Mouse (Mus musculus) kidney, embryonic 16.5 days (tissue): ENCODE measurements around the gene Myom1. TPM values are rescaled to one million over a fixed set of nuclear protein-coding genes. Genes with fewer than 3 reads are reported as not detected.

Experiments used
- ATAC-seq: fragments of 200-750 bp; cut with Nextera tagmentation; 2 replicates; pipeline ENCODE4 v1.8.0; 2017; ENCODE audit warnings: moderate TSS enrichment; ENCODE audit not compliant: low FRiP score, low TSS enrichment
- H3K27ac ChIP-seq: fragments of 300-500 bp; sonication (generic); 2 replicates; pipeline ENCODE4 v1.5.1; 2014; ENCODE audit warnings: low read length
- H3K27me3 ChIP-seq: fragments of 300-500 bp; sonication (generic); 2 replicates; pipeline ENCODE4 v1.6.1; 2014; ENCODE audit warnings: low read length, control low read depth, mixed read lengths; ENCODE audit not compliant: insufficient read depth
- H3K36me3 ChIP-seq: fragments of 300-500 bp; sonication (generic); 2 replicates; pipeline ENCODE4 v1.6.1; 2014; ENCODE audit warnings: low read length, control low read depth, mixed read lengths; ENCODE audit not compliant: insufficient read depth
- H3K4me1 ChIP-seq: fragments of 300-500 bp; sonication (generic); 2 replicates; pipeline ENCODE4 v1.6.1; 2014; ENCODE audit warnings: low read length, control low read depth, mixed read lengths; ENCODE audit not compliant: insufficient read depth
- H3K4me2 ChIP-seq: fragments of 300-500 bp; sonication (generic); replicated peaks from 2 replicates; pipeline ENCODE4 v1.6.1; 2014; ENCODE audit warnings: low read depth, low read length
- H3K4me3 ChIP-seq: fragments of 300-500 bp; sonication (generic); 2 replicates; pipeline ENCODE4 v1.5.1; 2014; ENCODE audit warnings: mild to moderate bottlenecking, low read length
- H3K9ac ChIP-seq: fragments of 300-500 bp; sonication (generic); replicated peaks from 2 replicates; pipeline ENCODE4 v1.6.1; 2014; ENCODE audit warnings: low read length
- H3K9me3 ChIP-seq: fragments of 300-500 bp; sonication (generic); 2 replicates; pipeline ENCODE4 v1.6.1; 2016; ENCODE audit warnings: low read length, control low read depth
- WGBS: fragments of 180-500 bp; shearing (Covaris S2); extraction: QIAGEN DNeasy Blood & Tissue Kit; methylation state at CpG from one replicate; pipeline ENCODE4 v1.1.7; 2014; 5-methylcytosine and 5-hydroxymethylcytosine counted together
- polyA plus RNA-seq: library from polyadenylated mRNA; unstranded; fragments of >200 nt; fragmentation: Nextera tagmentation; extraction: Ambion mirVana; gene quantifications from 2 replicates; pipeline ENCODE4 v1.2.1, GENCODE M21; 2015

Myom1 gene
- polyA plus RNA-seq, 1 experiment from 2014 or later = 4.7 TPM

DNA sequence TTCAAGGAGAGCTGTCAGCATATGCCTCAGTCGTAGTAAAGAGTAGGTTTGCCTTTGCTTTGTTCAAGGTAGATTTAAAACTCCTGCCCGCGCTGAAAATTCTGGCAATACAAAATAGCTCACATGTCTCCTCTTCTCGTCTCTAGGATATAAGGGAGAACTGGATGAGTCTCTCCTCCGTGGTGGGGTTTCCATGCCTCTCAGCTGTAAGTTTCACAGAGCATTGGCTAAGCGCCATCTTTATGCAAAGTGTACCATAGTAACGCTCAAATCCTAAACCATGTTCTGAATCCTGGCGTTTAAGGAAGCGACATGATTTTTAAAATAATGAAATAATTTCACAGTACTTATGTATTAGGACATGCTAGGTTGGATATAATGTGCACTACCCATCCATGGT, 43.2 kb downstream of the Myom1 start:
- Histone ChIP-seq H3K36me3 (no peaks in the 10 kb centered on the region), H3K9me3 (no peaks in the 10 kb centered on the region; the same call in 1 of the 2 replicates), H3K4me3 (no peak overlapping the region), H3K4me1 (0 out of 2 replicates have a peak, but pooled peaks cover under 1% of the 10 kb centered on the region), H3K9ac (no peak overlapping the region), H3K27me3 (no peaks in the 10 kb centered on the region), H3K4me2 (no peak overlapping the region), H3K27ac (no peak overlapping the region)
- WGBS = 73% methylated on average over 9 of the region's 9 CpGs
- ATAC-seq = no peak

GRCm38 (mm10) chr17:71046856-71047255, 44.4 kb downstream of the Myom1 start:
- Histone ChIP-seq H3K27ac (no peak overlapping the region), H3K36me3 (no peaks in the 10 kb centered on the region), H3K9ac (no peak overlapping the region), H3K27me3 (no peaks in the 10 kb centered on the region), H3K9me3 (no peaks in the 10 kb centered on the region; the same call in 1 of the 2 replicates), H3K4me2 (no peak overlapping the region), H3K4me1 (no peaks in the 10 kb centered on the region), H3K4me3 (no peak overlapping the region)
- WGBS = 86% methylated on average over 4 of the region's 4 CpGs
- ATAC-seq = no peak

- no peaks in the 10 kb centered on the region for H3K9me3 ChIP-seq
These were observed 46.9 kb downstream of the Myom1 start for GRCm38 (mm10) chr17:71049292-71049691.

GRCm38 (mm10) chr17:71053134-71053708, 50.8 kb downstream of the Myom1 start:
- no peaks in the 10 kb centered on the region for H3K4me1 ChIP-seq
- H3K36me3 ChIP-seq = no peaks in the 10 kb centered on the region
- 89% methylated on average over 6 of the region's 6 CpGs for WGBS
- H3K9ac ChIP-seq = no peak overlapping the region
- no peaks in the 10 kb centered on the region for H3K27me3 ChIP-seq
- H3K4me3 ChIP-seq = no peak overlapping the region
- no peaks in the 10 kb centered on the region for H3K9me3 ChIP-seq
- H3K4me2 ChIP-seq = no peak overlapping the region
- ATAC-seq = no peak
- H3K27ac ChIP-seq = no peak overlapping the region

More at GRCm38 (mm10) chr17:71049292-71049691, 46.9 kb downstream of the Myom1 start:
- ATAC-seq = no peak
- WGBS = 87% methylated on average over 8 of the region's 8 CpGs
- H3K27ac ChIP-seq = no peak overlapping the region
- H3K27me3 ChIP-seq = no peaks in the 10 kb centered on the region
- H3K4me2 ChIP-seq = no peak overlapping the region
- H3K4me1 ChIP-seq = no peaks in the 10 kb centered on the region
- no peak overlapping the region for H3K4me3 ChIP-seq
- no peaks in the 10 kb centered on the region for H3K36me3 ChIP-seq
- no peak overlapping the region for H3K9ac ChIP-seq

GRCm38 (mm10) chr17:71055203-71055894, 52.9 kb downstream of the Myom1 start:
- no peak for ATAC-seq
- Histone ChIP-seq H3K27me3 (no peaks in the 10 kb centered on the region), H3K4me3 (no peak overlapping the region), H3K36me3 (no peaks in the 10 kb centered on the region), H3K9ac (no peak overlapping the region), H3K9me3 (no peaks in the 10 kb centered on the region), H3K4me2 (no peak overlapping the region), H3K4me1 (no peaks in the 10 kb centered on the region), H3K27ac (no peak overlapping the region)
- 86% methylated on average over 8 of the region's 8 CpGs for WGBS

DNA sequence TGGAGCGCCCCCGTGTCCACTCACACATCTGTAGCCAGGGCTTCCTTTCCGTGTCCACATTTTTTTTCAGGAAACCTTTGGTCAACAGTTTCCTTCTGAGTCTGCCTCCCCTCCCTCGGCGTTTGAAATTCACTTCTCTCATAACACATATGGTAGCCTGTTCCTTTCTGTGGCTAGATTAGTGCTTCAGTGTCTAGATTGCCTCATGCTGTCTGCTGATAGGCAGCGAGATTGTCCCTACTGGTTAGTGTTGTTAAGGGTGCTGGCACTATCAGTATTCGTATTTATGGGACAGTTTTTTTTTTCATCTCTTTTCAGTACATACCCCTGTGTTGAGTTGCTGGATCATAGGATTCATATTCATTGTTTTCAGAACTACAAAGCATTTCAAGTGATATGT, 54.0 kb downstream of the Myom1 start:
- Histone ChIP-seq H3K4me1 (no peaks in the 10 kb centered on the region), H3K4me3 (no peak overlapping the region), H3K36me3 (no peaks in the 10 kb centered on the region), H3K4me2 (no peak overlapping the region), H3K27me3 (no peaks in the 10 kb centered on the region), H3K27ac (no peak overlapping the region), H3K9ac (no peak overlapping the region), H3K9me3 (no peaks in the 10 kb centered on the region)
- ATAC-seq = no peak
- WGBS = 48% methylated on average over 7 of the region's 7 CpGs

DNA sequence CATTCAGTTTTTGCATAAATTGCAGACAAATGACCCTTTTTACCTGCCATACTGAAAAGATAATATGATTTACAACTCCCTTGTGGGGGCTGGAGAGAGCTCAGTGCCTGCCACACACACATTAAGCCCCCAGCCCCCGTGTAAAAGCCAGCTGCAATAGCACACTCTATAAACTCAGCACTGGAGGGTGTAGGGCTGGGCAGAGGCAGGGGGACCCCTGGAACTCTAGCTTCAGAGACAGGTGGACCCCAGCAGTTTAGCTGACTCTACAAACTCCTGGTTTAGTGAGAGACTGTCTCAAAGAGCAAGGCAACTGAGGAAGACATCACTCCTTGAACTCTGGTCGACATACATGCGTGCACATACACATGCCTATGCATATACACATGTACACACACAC, 55.3 kb downstream of the Myom1 start:
- H3K27me3 ChIP-seq = no peaks in the 10 kb centered on the region
- 0 out of 2 replicates have a peak, but pooled peaks cover 5% of the 10 kb centered on the region for H3K4me1 ChIP-seq
- H3K4me2 ChIP-seq = no peak overlapping the region
- ATAC-seq = no peak
- no peak overlapping the region for H3K9ac ChIP-seq
- no peaks in the 10 kb centered on the region for H3K9me3 ChIP-seq
- no peak overlapping the region for H3K4me3 ChIP-seq
- no peak overlapping the region for H3K27ac ChIP-seq
- H3K36me3 ChIP-seq = no peaks in the 10 kb centered on the region
- 74% methylated on average over 3 of the region's 3 CpGs for WGBS

DNA sequence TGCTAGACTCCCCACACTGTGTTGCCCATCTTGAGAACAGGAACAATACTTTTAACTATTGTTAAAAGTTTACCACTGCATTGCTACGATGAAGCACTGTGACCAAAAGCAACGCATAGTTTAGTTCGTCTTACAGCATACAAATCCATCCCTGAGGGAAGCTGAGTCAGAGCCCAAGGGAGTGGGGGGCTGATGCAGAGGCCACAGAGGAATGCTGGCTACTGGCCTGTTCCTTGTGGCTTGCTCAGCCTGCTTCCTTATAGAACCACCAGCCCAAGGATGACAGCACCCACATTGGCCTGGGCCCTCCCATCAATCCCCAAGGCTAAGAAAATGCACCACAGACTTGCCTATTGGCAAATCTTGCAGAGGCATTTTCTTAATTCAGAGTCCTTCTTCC, 56.8 kb downstream of the Myom1 start:
- H3K4me3 ChIP-seq = no peak overlapping the region
- ATAC-seq = no peak
- H3K4me2 ChIP-seq = no peak overlapping the region
- 0 out of 2 replicates have a peak, but pooled peaks cover 5% of the 10 kb centered on the region for H3K4me1 ChIP-seq
- H3K9me3 ChIP-seq = no peaks in the 10 kb centered on the region
- H3K27ac ChIP-seq = no peak overlapping the region
- no peak overlapping the region for H3K9ac ChIP-seq
- H3K36me3 ChIP-seq = no peaks in the 10 kb centered on the region
- WGBS = 83% methylated on average over 3 of the region's 3 CpGs
- no peaks in the 10 kb centered on the region for H3K27me3 ChIP-seq

GRCm38 (mm10) chr17:71062049-71062560, 59.7 kb downstream of the Myom1 start:
- 53% methylated on average over 5 of the region's 5 CpGs for WGBS
- Histone ChIP-seq H3K4me1 (0 out of 2 replicates have a peak, but pooled peaks cover 5% of the 10 kb centered on the region), H3K36me3 (no peaks in the 10 kb centered on the region), H3K27me3 (no peaks in the 10 kb centered on the region), H3K9me3 (no peaks in the 10 kb centered on the region), H3K9ac (no peak overlapping the region), H3K4me2 (no peak overlapping the region), H3K27ac (no peak overlapping the region), H3K4me3 (no peak overlapping the region)
- no peak for ATAC-seq
